Mouse (Mus musculus) ZHBTc4 (cell line): ENCODE data around the gene Ces3b.
"Not testable (repeated sequence)": the region's sequence is repeated elsewhere in the genome, so short reads cannot be mapped to it uniquely, and the experiment has no call there.

ENCODE experiments used
- DNase-seq: peaks from one replicate; pipeline ENCODE4 v3.0.0-alpha.2; 2011; ENCODE audit warnings: low read depth, low spot score

Gene Ces3b

DNA sequence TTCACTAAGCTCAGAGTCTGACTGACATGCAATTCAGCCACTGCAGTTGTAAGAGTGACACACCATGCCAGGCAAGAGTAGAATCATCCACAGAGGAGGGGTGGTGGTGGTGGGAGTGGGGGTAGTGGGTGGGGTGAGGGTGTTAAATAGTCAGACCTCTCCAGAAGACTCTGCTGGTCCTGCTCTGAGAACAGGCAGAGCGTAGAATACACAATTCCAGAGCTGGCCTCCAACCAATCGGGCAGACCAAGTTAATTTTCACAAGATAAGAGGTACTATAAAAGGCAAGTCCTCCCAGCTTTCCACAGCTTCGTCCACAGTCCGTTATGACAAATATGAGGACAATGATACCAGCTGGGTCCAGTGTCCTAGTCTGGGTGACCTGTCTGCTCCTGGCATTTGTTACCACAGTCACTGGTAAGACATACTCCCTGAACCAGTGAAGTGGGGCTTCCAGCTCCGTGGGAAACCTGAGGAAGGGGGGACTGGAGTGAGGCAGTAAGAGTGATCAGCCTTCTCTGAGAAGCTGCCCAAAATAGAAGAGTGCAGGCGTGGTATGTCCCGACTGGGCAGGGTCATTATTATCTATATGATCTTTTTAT, at the start of gene Ces3b:
Gene Ces3b (plus strand): TSS at position 305 of the 602 bp plus-strand sequence.
- no peak for DNase-seq

DNA sequence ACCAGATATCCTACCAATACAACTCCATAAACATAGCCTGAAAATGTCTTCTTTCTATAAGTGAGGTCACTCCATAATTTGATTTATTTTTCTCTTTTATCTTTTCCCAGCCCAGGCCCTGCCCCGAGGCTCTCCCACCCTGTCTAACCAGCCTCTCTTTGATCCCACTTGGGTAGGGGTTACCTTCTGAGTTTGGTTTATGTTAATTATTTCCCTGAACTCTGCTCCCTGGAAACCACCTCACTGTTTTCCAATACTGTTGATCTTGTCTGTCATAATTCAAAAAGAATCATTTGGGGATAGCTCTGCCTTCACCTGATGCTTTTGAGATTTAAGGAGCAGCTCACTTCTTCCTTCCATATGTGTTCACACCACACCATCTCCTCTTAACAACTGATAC, 40.0 kb upstream of the Ces3b start:
- no peak for DNase-seq

DNA sequence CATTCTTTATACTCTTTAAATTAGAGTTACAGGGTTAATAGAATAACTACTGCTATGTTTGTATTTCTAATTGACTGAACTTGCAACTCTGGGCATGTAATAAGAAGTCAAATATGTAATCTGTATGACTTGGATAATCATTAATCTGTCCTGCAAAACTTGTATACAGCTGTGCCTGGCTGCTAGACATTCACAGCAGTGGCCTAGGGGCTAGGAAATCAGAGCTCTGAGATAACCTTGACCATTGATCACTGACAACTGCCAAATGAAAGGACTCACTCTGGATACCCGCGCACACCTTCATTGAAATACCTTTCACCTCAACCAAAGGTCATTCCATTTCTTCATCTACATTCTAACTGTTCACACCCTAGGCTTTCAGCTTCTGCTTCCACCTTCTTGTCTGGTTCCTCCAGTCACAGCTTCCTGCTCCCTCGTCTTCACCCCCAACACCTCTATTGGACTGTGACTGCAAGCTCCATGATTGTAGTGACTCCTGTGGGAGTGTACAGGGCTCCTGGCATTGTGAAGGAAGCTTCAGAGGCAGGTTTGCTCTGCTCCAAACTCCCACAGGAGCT, 37.6 kb upstream of the Ces3b start:
- peak; percentile 25 for DNase-seq

DNA sequence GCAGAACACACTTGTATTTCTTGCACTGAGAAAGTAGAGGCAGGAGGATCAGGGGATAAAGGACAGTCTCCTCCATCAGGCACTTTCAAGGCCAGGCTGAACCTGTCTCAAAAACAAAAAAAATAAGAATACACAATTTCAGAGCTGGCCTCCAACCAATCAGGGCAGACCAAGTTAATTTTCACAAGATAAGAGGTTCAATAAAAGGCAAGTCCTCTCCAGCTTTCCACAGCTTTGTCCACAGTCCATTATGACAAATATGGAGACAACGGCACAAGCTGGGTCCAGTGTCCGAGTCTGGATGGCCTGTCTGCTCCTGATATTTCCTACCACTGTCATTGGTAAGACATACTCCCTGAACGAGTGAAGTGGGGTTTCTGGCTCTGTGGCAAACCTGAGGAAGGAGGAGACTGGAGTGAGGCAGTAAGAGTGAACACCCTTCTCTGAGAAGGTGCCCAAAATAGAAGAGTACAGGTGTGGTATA, 35.1 kb upstream of the Ces3b start, which contains the start of gene Ces3a:
Gene Ces3a (plus strand): TSS at position 231 of the 484 bp plus-strand sequence.
- DNase-seq: no peak

DNA sequence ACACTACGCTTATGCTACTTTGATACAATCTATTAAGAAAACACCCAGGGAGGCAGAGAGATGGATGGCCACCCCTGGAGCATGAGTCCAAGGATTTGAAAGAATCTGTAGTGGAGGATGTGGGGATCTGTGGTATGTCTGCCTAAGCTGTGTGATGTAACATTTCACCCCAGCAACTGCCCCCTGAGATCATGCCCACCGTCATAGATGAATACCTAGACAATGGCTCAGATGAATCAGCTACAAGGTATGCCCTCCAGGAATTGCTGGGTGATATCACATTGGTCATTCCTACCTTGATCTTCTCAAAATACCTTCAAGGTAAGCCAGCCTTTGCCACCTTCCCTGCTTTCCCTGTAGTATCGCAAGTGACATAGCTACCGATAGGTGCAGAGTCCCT, 27.3 kb upstream of the Ces3b start:
- DNase-seq: no peak

DNA sequence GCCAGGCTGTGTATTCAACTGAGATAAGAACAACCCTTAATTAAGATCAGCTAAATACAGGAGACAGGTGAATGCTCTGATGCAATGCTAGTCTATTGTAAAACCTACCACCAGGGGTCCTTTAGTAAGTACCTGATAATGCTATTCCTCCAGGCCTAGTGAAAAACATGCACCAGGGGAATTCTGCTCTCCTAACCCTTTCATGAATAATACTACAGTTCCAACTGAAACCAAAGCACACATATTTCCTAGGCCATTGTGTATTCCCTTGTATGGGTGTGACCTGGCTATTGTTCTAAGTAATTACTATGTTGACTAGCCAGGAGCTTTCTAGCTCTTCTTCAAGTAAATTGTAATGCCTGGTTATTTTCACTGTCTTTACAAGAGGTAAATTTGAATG, 23.5 kb upstream of the Ces3b start:
- DNase-seq: peak; percentile 51

DNA sequence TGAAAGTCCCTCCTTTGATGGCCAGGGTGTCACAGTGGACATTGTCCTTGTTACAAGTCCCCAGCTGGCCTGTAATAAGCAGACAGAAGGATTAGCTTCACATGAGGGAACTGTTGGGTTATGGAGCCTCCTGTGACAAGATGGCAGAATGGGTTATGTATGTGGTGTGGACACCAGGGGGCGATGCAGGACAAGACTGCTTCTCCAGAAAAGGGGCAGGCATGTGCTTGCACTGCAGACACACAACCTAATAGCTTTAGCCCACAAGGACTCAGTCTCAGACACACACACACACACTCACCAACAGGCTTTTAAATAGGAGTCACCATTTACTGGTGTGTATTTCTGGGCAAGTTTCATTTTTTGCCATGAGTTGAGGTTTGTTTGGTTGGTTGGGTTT, 16.8 kb upstream of the Ces3b start:
- DNase-seq: peak; percentile 81

DNA sequence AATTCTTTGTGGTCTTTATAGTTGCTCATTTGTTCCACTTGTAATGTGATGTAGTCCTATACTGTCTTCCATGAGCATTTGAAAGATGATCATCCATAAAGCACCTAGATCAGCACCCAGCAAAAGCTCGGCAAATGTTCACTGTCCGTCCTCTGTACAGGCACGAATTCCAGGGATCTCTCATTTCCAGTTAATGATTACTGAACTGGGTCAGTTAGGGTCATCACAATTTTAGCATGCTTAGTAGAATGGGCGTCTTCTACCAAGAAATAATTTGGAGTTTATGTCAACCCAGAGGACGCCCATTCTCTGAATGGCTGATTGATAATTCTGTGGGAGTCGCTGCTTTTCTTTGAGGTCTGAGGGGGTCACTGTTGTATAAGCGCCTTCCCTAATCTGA, 15.6 kb upstream of the Ces3b start:
- DNase-seq: not testable (repeated sequence)

DNA sequence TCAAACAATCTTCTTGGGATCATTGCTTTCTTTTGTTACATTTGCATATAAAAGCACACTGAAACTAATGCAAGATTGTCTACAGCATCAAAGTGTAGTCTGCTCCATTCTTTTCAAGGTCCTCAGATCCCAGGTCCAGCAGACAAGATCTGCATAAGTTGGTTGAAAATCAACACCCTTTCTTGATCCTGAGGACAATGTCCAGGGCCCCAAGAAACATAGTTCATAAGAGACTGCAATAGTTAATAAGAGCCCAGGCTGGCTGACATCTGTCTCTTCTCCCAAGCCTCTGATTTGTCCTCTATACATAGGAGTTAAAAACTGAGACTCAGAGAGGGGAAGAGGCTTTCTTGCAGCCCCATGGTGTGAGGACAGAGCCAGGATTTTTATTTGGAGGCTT, 14.6 kb upstream of the Ces3b start:
- DNase-seq: no peak

DNA sequence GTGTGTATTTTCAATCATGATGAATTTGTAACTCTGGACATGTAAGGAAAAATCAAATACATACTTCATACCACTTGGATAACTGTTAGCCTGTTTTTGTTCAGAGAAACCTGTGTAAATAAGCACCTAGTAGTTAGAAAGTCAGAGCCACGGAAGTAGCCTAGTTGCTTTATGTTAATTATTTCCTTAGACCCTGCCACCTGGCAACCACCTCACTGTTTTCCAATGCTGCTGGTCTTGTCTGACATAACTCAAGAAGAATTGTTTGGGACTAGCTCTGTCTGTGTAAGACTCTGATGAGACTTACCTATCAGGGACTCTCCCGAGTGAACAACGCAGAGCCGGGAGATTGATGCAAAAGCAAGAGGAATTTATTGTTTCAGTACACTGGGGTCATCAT, 7.0 kb upstream of the Ces3b start:
- no peak for DNase-seq

DNA sequence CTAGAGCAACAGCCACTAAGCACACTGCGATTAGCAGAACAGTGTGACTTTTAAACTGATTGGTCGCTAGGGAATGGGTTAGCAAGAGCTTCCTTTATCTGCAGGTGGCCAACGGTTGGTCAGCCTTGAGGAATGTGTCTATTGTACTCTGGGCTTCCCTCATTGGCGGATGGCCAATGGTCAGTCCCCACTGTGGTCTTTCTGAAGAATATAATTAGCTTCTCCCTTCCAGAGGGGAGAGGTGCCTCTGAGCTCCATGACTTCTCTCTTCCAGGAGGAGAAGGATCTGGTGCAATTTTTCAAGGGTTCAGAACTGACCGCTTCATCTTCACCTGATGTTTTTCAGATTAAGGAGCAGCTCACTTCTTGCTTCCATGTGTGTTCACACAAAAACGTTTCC, 6.5 kb upstream of the Ces3b start:
- no peak for DNase-seq

DNA sequence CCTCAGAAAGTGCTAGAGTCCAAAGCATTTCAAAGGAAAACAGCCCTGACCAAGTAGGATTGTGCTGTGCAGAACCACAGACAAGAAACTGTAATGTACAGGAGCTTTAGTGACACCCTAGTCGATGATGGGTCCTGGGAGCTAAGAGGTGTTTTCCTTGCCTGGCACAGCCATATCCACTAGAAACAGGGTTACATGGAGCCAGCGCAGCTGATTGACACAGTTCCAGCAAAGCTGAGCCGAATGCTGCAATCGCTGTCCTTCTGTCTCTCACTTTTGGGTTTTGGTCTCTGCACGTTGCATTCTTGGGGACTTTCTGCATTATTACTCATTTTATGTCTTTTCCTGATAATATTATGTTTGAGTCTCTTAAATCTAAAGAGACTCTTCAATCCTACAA, 5.0 kb upstream of the Ces3b start:
- DNase-seq: no peak

DNA sequence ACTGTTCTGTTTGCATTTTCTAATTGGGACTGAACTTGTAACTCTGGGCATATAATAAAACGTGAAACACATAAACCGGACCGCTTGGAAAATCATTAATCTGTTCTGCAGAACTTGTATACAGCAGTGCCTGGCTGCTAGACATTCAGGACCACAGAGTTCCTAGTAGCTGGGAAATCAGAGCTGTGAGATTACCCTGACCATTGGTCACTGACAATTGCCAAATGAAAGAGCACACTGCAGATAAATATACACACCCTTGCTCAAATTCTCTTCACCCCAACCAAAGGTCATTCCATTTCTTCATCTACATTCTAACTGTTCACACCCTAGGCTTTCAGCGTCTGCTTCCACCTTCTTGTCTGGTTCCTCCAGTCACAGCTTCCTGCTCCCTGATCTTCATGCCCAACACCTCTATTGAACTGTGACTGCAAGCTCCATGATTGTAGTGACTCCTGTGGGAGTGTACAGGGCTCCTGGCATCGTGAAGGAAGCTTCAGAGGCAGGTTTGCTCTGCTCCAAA, 2.7 kb upstream of the Ces3b start:
- DNase-seq: no peak

DNA sequence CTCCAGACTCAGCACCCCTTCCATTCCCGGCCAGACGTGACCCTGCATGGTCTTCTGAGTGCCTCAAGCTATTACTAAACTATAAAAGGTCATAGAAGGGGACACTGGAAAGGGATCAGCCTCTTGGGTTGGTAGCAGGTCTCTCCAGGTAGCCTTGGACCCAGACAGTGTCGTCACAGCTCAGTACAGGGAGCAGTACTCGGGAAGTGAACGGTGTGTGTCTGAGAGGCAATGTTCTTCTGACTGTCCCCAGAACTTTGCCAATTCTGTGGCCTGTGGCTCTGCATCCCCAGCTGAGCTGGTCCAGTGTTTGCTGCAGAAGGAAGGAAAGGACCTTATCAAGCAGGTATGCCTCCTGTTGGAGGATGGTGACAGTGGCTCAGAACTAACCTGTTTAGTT, 4.6 kb downstream of the Ces3b start:
- DNase-seq: not testable (repeated sequence)

DNA sequence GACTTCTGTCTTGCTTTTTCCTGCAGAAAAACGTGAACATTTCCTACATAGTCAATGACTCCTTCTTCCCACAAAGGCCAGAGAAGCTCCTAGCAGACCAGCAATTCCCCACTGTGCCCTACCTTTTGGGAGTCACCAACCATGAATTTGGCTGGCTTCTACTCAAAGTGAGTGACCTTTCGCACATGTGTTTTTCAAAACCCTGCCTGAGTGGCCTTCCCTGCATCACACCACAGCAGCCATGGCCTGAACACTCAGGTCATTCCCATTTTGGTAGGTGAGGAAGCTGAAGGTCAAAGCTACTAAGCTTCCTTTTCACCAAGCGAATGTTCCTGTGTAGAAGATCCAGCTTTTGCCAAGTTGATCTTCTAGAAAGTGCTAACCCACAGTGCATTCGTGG, 5.0 kb downstream of the Ces3b start:
- no peak for DNase-seq

DNA sequence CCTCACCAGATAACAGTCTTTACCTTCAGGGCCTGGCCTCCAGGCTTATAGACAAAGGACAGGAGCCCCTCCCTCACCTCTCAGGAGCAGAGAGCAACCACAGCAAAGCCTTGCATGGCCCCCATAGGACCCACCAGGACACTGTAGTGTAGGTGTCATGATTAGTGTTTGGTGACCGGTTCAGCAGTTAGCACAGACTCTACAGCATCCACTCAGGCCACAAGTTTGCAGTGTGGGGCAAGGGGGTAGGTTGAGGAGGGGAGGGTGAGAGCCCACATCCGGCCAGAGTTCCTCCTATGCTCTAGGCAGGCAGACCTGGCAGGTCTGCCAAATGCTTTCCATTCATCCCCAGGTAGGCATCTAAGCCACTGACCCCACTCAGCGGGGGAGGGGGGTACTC, 10.4 kb downstream of the Ces3b start:
- DNase-seq: no peak

DNA sequence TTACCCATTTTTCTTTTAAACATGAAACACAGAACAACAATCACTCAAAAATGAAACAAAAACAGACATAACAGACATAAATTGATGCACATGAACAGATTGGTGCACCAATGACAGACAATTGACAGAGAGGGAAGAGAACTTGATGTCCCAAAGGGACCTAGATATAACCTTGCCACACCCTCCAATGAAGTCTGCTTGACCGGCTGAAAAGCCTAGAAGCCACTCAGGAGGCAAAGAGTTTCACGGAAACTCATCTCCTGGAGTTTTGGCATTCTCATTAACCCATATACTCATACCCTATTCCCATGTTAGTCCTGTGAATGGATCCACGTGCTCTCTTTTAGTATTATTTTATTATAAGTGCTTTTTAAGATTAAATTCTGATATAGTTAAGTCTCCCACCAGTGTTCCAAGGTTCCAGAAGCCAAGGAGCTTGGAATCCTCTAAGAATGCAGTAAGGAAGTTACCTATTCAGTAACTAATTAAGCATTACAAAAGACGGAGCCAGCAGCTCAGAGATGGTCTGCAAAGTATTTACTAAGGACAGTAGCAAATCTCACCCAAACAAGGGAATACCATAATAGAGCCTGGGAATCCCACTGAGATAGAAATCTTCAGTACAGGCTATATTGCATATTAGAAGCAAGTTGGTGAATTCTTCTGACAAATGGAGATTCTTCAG, 18.7 kb downstream of the Ces3b start:
- peak; percentile 56 for DNase-seq

DNA sequence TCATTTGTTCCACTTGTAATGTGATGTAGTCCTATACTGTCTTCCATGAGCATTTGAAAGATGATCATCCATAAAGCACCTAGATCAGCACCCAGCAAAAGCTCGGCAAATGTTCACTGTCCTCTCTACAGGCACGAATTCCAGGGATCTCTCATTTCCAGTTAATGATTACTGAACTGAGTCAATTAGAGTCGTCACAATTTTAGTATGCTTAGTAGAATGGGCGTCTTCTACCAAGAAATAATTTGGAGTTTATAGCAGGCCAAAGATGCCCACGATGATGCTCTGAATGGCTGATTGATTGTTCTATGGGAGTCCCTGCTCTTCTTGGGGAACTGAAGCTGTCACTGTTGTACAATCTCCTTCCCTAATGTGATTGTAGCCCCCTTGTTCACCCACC, 20.1 kb downstream of the Ces3b start:
- not testable (repeated sequence) for DNase-seq

DNA sequence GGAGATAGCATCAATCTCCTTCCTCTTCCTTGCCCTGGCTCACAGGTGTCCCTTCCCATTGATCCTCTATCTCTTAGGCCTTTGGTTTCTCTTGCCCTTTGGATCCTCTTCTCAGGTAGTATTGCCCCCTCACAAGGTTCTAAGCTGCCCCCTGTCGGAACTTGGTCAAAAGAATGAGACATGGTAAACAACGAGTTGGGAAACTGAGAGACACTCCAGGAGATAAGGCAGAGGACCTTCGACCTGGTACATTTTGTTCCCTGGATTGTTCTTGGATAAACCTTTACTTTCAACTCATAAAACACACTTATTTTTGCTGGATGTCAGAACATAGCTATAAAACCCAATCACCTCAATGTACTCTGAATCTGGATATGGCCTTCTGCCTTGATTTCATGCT, 20.7 kb downstream of the Ces3b start:
- DNase-seq: no peak

DNA sequence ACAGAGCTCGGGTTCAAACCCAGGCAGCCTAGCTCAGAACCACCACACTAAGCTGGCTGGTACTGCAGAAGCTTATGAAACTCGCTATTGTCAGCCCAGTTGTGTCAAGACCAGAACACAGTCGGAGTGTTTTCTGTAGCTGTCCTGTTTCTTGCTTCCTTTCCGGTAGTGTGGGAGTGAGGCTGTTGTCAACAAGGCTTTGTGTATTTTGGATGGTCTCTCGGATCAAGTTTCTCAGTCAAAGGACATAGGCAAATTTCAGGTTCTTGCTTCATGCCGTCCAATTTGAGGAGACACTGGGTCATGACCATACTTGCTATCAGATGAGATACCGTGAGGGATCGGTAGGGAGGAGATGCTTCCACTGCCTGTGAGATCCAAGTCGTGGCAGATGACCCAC, 46.3 kb downstream of the Ces3b start:
- no peak for DNase-seq

DNA sequence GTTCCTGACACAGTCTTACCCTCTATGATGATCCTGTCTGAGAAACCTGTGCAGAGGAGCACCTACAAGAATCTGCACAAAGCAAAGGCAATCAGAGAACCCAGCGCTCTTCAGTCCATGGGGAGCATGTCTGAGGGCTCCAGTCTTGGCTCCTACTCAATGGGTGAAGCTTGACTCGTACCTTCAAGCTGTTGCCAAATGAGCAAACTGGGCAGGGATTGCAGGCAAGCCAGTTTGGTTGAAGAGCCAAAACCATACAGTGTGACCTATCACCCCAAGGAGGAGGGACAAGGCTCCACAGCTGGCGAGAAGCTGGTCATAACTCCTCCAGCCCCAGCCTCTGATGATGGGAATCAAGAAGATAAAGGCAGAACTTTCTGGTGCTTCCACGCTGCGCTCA, 48.0 kb downstream of the Ces3b start, which contains the start of gene Ces4a:
Gene Ces4a (plus strand): TSS at position 292 of the 400 bp plus-strand sequence.
- no peak for DNase-seq

DNA sequence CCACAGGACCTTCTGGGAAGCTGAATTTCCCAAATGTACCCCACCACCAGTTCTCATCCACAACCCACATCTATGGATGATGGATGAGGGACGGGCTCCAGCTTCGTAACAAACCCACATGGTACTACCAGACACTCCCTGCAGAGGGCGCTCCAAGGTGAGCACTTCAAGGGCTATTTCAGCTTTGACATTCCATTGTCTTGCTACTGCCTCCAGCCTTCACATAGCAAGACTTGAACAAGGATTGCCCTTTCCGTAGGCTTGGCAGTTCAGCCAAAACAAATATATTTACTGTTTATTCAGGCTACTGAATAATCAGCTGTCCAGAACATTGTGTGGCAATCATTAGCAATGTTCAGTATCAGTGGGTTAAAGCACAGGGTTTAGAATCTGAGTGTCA, 54.9 kb downstream of the Ces3b start:
- DNase-seq: peak; percentile 87

DNA sequence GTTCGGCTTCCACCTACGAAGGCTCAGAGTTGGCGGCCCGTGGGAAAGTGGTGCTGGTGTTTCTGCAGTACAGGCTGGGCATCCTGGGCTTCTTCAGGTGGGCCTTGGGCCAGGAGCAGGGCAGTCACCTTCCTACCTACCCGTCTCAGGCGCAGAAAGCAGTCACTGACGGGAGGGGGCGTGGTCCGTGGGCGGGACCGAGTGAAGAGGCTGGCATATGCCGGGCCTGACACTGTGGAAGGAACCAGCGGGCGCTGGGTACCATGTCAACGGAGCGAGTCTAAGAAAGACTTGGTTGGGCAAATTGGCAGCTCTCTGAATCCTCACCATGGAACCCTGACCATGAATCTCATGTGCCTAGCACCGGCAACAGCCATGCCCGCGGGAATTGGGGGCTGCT, 58.8 kb downstream of the Ces3b start:
- DNase-seq: peak; percentile 63
